Mouse (Mus musculus) lung, embryonic 14.5 days (tissue): Measurements from ENCODE around the gene Col23a1. TPM values are rescaled to one million over a fixed set of nuclear protein-coding genes. Genes with fewer than 3 reads are reported as not detected.

Source experiments
- ATAC-seq: fragments of 200-750 bp; cut with Nextera tagmentation; 2 replicates; pipeline ENCODE4 v1.8.0; 2017; ENCODE audit warnings: mild to moderate bottlenecking, moderate TSS enrichment, moderate library complexity; ENCODE audit not compliant: insufficient read depth
- DNase-seq: peaks from one replicate; pipeline ENCODE4 v3.0.0-alpha.2; 2015
- H3K27ac ChIP-seq: fragments of 300-500 bp; sonication (generic); 2 replicates; pipeline ENCODE4 v1.5.1; 2014; ENCODE audit warnings: low read depth, mild to moderate bottlenecking, moderate library complexity
- H3K27me3 ChIP-seq: fragments of 300-500 bp; sonication (generic); 2 replicates; pipeline ENCODE4 v1.6.1; 2014; ENCODE audit warnings: low read length, control low read depth; ENCODE audit not compliant: insufficient read depth
- H3K36me3 ChIP-seq: fragments of 300-500 bp; sonication (generic); 2 replicates; pipeline ENCODE4 v1.6.1; 2014; ENCODE audit warnings: control low read depth; ENCODE audit not compliant: insufficient read depth
- H3K4me1 ChIP-seq: fragments of 300-500 bp; sonication (generic); 2 replicates; pipeline ENCODE4 v1.6.1; 2014; ENCODE audit warnings: antibody characterized with exemption, control low read depth; ENCODE audit not compliant: insufficient read depth
- H3K4me2 ChIP-seq: fragments of 300-500 bp; sonication (generic); 2 replicates; pipeline ENCODE4 v1.6.1; 2014; ENCODE audit warnings: mild to moderate bottlenecking
- H3K4me3 ChIP-seq: fragments of 300-500 bp; sonication (generic); 2 replicates; pipeline ENCODE4 v1.5.1; 2014; ENCODE audit warnings: low read depth, low read length
- H3K9ac ChIP-seq: fragments of 300-500 bp; sonication (generic); 2 replicates; pipeline ENCODE4 v1.6.1; 2014
- H3K9me3 ChIP-seq: fragments of 300-500 bp; sonication (generic); 2 replicates; pipeline ENCODE4 v1.6.1; 2016; ENCODE audit warnings: low read depth, low read length, control low read depth
- CTCF ChIP-seq: IDR thresholded peaks from 2 replicates; pipeline ENCODE4 v1.5.1; 2016; ENCODE audit warnings: antibody characterized with exemption, low read depth
- WGBS: fragments of 180-500 bp; shearing (Covaris S2); extraction: QIAGEN DNeasy Blood & Tissue Kit; methylation state at CpG from one replicate; pipeline ENCODE4 v1.1.7; 2014; 5-methylcytosine and 5-hydroxymethylcytosine counted together
- polyA plus RNA-seq: library from polyadenylated mRNA; unstranded; fragments of >200 nt; fragmentation: Nextera tagmentation; extraction: Ambion mirVana; gene quantifications from 2 replicates; pipeline ENCODE4 v1.2.1, GENCODE M21; 2014

The Col23a1 gene
- polyA plus RNA-seq, 1 experiment from 2014 or later, result 29.4 TPM

GRCm38 (mm10) chr11:51513019-51513418 is 223.3 kb downstream of the Col23a1 start:
- TF ChIP-seq CTCF, result no peak
- H3K4me3 ChIP-seq, result no peak overlapping the region
- H3K27ac ChIP-seq, result no peak overlapping the region
- no peaks in the 10 kb centered on the region for H3K36me3 ChIP-seq
- H3K27me3 ChIP-seq, result no peaks in the 10 kb centered on the region
- no peak overlapping the region for H3K9ac ChIP-seq
- no peaks in the 10 kb centered on the region for H3K9me3 ChIP-seq
- peaks cover 3% of the 10 kb centered on the region; the same call in 1 of the 2 replicates for H3K4me1 ChIP-seq
- no peak for ATAC-seq
- H3K4me2 ChIP-seq, result no peak overlapping the region
- no peak for DNase-seq
- WGBS, result 71% methylated on average over 6 of the region's 6 CpGs

GRCm38 (mm10) chr11:51515346-51515745 is 225.6 kb downstream of the Col23a1 start:
- Histone ChIP-seq H3K9ac (no peak overlapping the region), H3K27me3 (no peaks in the 10 kb centered on the region), H3K9me3 (no peaks in the 10 kb centered on the region), H3K4me3 (no peak overlapping the region), H3K4me1 (no peaks in the 10 kb centered on the region), H3K36me3 (no peaks in the 10 kb centered on the region), H3K4me2 (no peak overlapping the region), H3K27ac (no peak overlapping the region)
- no peak for TF ChIP-seq CTCF
- 73% methylated on average over 11 of the region's 11 CpGs for WGBS
- ATAC-seq (no peak), DNase-seq (no peak)

- Histone ChIP-seq H3K27ac (no peak overlapping the region), H3K4me2 (no peak overlapping the region), H3K4me3 (no peak overlapping the region), H3K9ac (no peak overlapping the region), H3K27me3 (no peaks in the 10 kb centered on the region), H3K36me3 (no peaks in the 10 kb centered on the region), H3K4me1 (no peaks in the 10 kb centered on the region), H3K9me3 (no peaks in the 10 kb centered on the region)
- TF ChIP-seq CTCF, result peak; percentile 49; the same call in 1 of the 2 replicates
- ATAC-seq (no peak), DNase-seq (no peak)
- WGBS, result 97% methylated on average over 3 of the region's 3 CpGs
Measured at GRCm38 (mm10) chr11:51518100-51518499, 228.4 kb downstream of the Col23a1 start.

- H3K4me1 ChIP-seq, result no peaks in the 10 kb centered on the region
- H3K9me3 ChIP-seq, result no peaks in the 10 kb centered on the region
- H3K27me3 ChIP-seq, result no peaks in the 10 kb centered on the region
- WGBS, result 83% methylated on average over 6 of the region's 6 CpGs
- no peak overlapping the region for H3K27ac ChIP-seq
- no peak overlapping the region for H3K9ac ChIP-seq
- no peak for ATAC-seq
- no peak overlapping the region for H3K4me2 ChIP-seq
- no peak for TF ChIP-seq CTCF
- no peaks in the 10 kb centered on the region for H3K36me3 ChIP-seq
- no peak overlapping the region for H3K4me3 ChIP-seq
- no peak for DNase-seq
Measured at GRCm38 (mm10) chr11:51518585-51518984, 228.9 kb downstream of the Col23a1 start.

GRCm38 (mm10) chr11:51521440-51521839 is 231.7 kb downstream of the Col23a1 start:
- WGBS, result 43% methylated on average over 3 of the region's 3 CpGs
- H3K9me3 ChIP-seq, result no peaks in the 10 kb centered on the region
- ATAC-seq, result peak; percentile 35; the same call in 1 of the 2 replicates

GRCm38 (mm10) chr11:51523215-51523614 is 233.5 kb downstream of the Col23a1 start:
- H3K27ac ChIP-seq, result no peak overlapping the region
- peaks cover 14% of the 10 kb centered on the region for H3K4me1 ChIP-seq
- H3K4me3 ChIP-seq, result no peak overlapping the region
- no peak for DNase-seq
- no peaks in the 10 kb centered on the region for H3K27me3 ChIP-seq
- H3K36me3 ChIP-seq, result no peaks in the 10 kb centered on the region
- no peak for ATAC-seq
- H3K4me2 ChIP-seq, result no peak overlapping the region
- TF ChIP-seq CTCF, result no peak
- H3K9me3 ChIP-seq, result no peaks in the 10 kb centered on the region
- no peak overlapping the region for H3K9ac ChIP-seq

More at GRCm38 (mm10) chr11:51521440-51521839, 231.7 kb downstream of the Col23a1 start:
- Histone ChIP-seq H3K27me3 (no peaks in the 10 kb centered on the region), H3K9ac (no peak overlapping the region), H3K4me3 (no peak overlapping the region), H3K36me3 (no peaks in the 10 kb centered on the region), H3K4me2 (no peak overlapping the region), H3K4me1 (peaks cover 2% of the 10 kb centered on the region), H3K27ac (no peak overlapping the region)
- DNase-seq, result no peak
- TF ChIP-seq CTCF, result no peak

- no peak for ATAC-seq
- Histone ChIP-seq H3K4me3 (no peak overlapping the region), H3K36me3 (no peaks in the 10 kb centered on the region), H3K4me2 (no peak overlapping the region), H3K27ac (no peak overlapping the region), H3K9ac (no peak overlapping the region), H3K9me3 (no peaks in the 10 kb centered on the region), H3K27me3 (no peaks in the 10 kb centered on the region), H3K4me1 (peaks cover 14% of the 10 kb centered on the region)
- DNase-seq, result no peak
- 61% methylated on average over 9 of the region's 9 CpGs for WGBS
- TF ChIP-seq CTCF, result no peak
Measured at GRCm38 (mm10) chr11:51523625-51524024, 233.9 kb downstream of the Col23a1 start.
